Mouse (Mus musculus) CH12.LX (cell line): ENCODE results near the gene Gm20388. TPM values are rescaled to one million over a fixed set of nuclear protein-coding genes. Genes with fewer than 3 reads are reported as not detected.

Experiments used
- DNase-seq: peaks from one replicate; pipeline ENCODE4 v3.0.0-alpha.2; 2013; ENCODE audit errors: extremely low read depth
- H3K27ac ChIP-seq: 2 replicates; pipeline ENCODE4 v1.5.1; 2012; ENCODE audit warnings: low read depth, mild to moderate bottlenecking, control low read depth, moderate library complexity; ENCODE audit not compliant: insufficient read depth
- H3K27me3 ChIP-seq: replicated peaks from 2 replicates; pipeline ENCODE3; 2012; ENCODE audit warnings: inconsistent platforms
- H3K36me3 ChIP-seq, 2 experiments: replicated peaks in 1 of 2; 2 replicates each; pipeline versions ENCODE3 to v1.6.1; 2012; ENCODE audit warnings: inconsistent platforms in 1 of 2, low read length in 1 of 2, mild to moderate bottlenecking in 1 of 2, mixed read lengths in 1 of 2, moderate library complexity in 1 of 2; ENCODE audit not compliant: control insufficient read depth in 1 of 2, insufficient read depth in 1 of 2
- H3K4me1 ChIP-seq, 2 experiments: 2 replicates each; pipeline ENCODE4 v1.6.1; 2012; ENCODE audit warnings: inconsistent platforms in 1 of 2, moderate library complexity in 1 of 2; ENCODE audit not compliant: insufficient read depth in 2 of 2, control insufficient read depth in 1 of 2
- H3K4me2 ChIP-seq: 2 replicates; pipeline ENCODE4 v1.6.1; 2012; ENCODE audit warnings: low read depth, mild to moderate bottlenecking, control low read depth; ENCODE audit not compliant: poor library complexity, insufficient read depth, severe bottlenecking
- H3K4me3 ChIP-seq, 3 experiments: fragments of 150-350 bp in 1 of 3; sonication (generic) in 1 of 3; replicated peaks in 1 of 3; 2 replicates each; pipeline versions ENCODE3 to v1.5.1; 2011 to 2012; ENCODE audit warnings: low read depth in 2 of 3, low read length in 2 of 3, mild to moderate bottlenecking in 2 of 3, moderate library complexity in 2 of 3, control low read depth in 1 of 3, improper control_type of control experiment in 1 of 3, inconsistent platforms in 1 of 3, mixed read lengths in 1 of 3; ENCODE audit not compliant: poor library complexity in 1 of 3
- H3K79me2 ChIP-seq: replicated peaks from 2 replicates; pipeline ENCODE4 v1.6.1; 2012; ENCODE audit warnings: mild to moderate bottlenecking, moderate library complexity; ENCODE audit not compliant: control insufficient read depth, poor library complexity, insufficient read depth, severe bottlenecking; ENCODE audit errors: extremely low read depth
- H3K9ac ChIP-seq: 2 replicates; pipeline ENCODE4 v1.6.1; 2012; ENCODE audit warnings: low read depth, mild to moderate bottlenecking, control low read depth, moderate library complexity; ENCODE audit not compliant: insufficient read depth
- H3K9me3 ChIP-seq: replicated peaks from 2 replicates; pipeline ENCODE3; 2012; ENCODE audit warnings: low read length, inconsistent platforms, mixed read lengths
- BHLHE40 ChIP-seq: IDR thresholded peaks from 2 replicates; pipeline ENCODE4 v1.6.1; 2011; ENCODE audit warnings: mild to moderate bottlenecking, low read depth, low read length, improper control_type of control experiment
- CHD1 ChIP-seq: IDR thresholded peaks from 2 replicates; pipeline ENCODE4 v1.6.1; 2012; ENCODE audit warnings: low read depth, low read length, improper control_type of control experiment, inconsistent platforms
- E2F4 ChIP-seq: IDR thresholded peaks from 2 replicates; pipeline ENCODE4 v1.6.1; 2011; ENCODE audit warnings: low read depth, low read length, improper control_type of control experiment; ENCODE audit not compliant: insufficient replicate concordance
- ELF1 ChIP-seq: IDR thresholded peaks from 2 replicates; pipeline ENCODE4 v1.6.1; 2014; ENCODE audit warnings: low read depth, mild to moderate bottlenecking, inconsistent platforms, low read length, improper control_type of control experiment
- EP300 ChIP-seq: IDR thresholded peaks from 2 replicates; pipeline ENCODE4 v1.6.1; 2011; ENCODE audit warnings: low read length, improper control_type of control experiment
- GABPA ChIP-seq: IDR thresholded peaks from 2 replicates; pipeline ENCODE4 v1.6.1; 2012; ENCODE audit warnings: low read depth, low read length, improper control_type of control experiment, inconsistent platforms; ENCODE audit not compliant: insufficient replicate concordance
- HCFC1 ChIP-seq: IDR thresholded peaks from 2 replicates; pipeline ENCODE4 v1.6.1; 2012; ENCODE audit warnings: low read depth, mild to moderate bottlenecking, inconsistent platforms, low read length, improper control_type of control experiment
- IRF4 ChIP-seq: IDR thresholded peaks from 2 replicates; pipeline ENCODE4 v1.6.1; 2014; ENCODE audit warnings: low read depth, mild to moderate bottlenecking, inconsistent platforms, low read length, improper control_type of control experiment
- JUND ChIP-seq: conservative IDR thresholded peaks from 2 replicates; pipeline ENCODE4 v1.6.1; 2011; ENCODE audit warnings: low read depth, low read length, improper control_type of control experiment
- KAT2A ChIP-seq: IDR thresholded peaks from 2 replicates; pipeline ENCODE4 v1.6.1; 2012; ENCODE audit warnings: low read length, improper control_type of control experiment, inconsistent platforms; ENCODE audit not compliant: insufficient replicate concordance
- MAFK ChIP-seq: IDR thresholded peaks from 2 replicates; pipeline ENCODE4 v1.6.1; 2011; ENCODE audit warnings: low read length, improper control_type of control experiment; ENCODE audit not compliant: insufficient replicate concordance
- MAX ChIP-seq: IDR thresholded peaks from 2 replicates; pipeline ENCODE4 v1.6.1; 2011; ENCODE audit warnings: low read length, improper control_type of control experiment
- MAZ ChIP-seq: IDR thresholded peaks from 2 replicates; pipeline ENCODE4 v1.6.1; 2012; ENCODE audit warnings: low read depth, mild to moderate bottlenecking, inconsistent platforms, low read length, improper control_type of control experiment, moderate library complexity
- MEF2A ChIP-seq: IDR thresholded peaks from 2 replicates; pipeline ENCODE4 v1.6.1; 2014; ENCODE audit warnings: low read depth, mild to moderate bottlenecking, inconsistent platforms, low read length, improper control_type of control experiment, borderline replicate concordance
- MXI1 ChIP-seq: IDR thresholded peaks from 2 replicates; pipeline ENCODE4 v1.6.1; 2011; ENCODE audit warnings: mild to moderate bottlenecking, low read depth, low read length, improper control_type of control experiment
- MYC ChIP-seq: IDR thresholded peaks from 2 replicates; pipeline ENCODE4 v1.6.1; 2011; ENCODE audit warnings: low read depth, mild to moderate bottlenecking, improper control_type of control experiment, low read length
- NELFE ChIP-seq: IDR thresholded peaks from 2 replicates; pipeline ENCODE4 v1.6.1; 2011; ENCODE audit warnings: low read depth, low read length, improper control_type of control experiment
- NRF1 ChIP-seq: IDR thresholded peaks from 2 replicates; pipeline ENCODE4 v1.6.1; 2014; ENCODE audit warnings: low read depth, mild to moderate bottlenecking, inconsistent platforms, low read length, improper control_type of control experiment, moderate library complexity
- PAX5 ChIP-seq: IDR thresholded peaks from 2 replicates; pipeline ENCODE4 v1.6.1; 2012; ENCODE audit warnings: low read length, inconsistent platforms, mixed read lengths
- POLR2AphosphoS2 ChIP-seq: IDR thresholded peaks from 2 replicates; pipeline ENCODE4 v1.6.1; 2011; ENCODE audit warnings: low read depth, low read length, improper control_type of control experiment
- RAD21 ChIP-seq: IDR thresholded peaks from 2 replicates; pipeline ENCODE4 v1.6.1; 2011; ENCODE audit warnings: low read depth, mild to moderate bottlenecking, low read length, improper control_type of control experiment, moderate library complexity
- SIN3A ChIP-seq: IDR thresholded peaks from 2 replicates; pipeline ENCODE4 v1.6.1; 2012; ENCODE audit warnings: low read length, improper control_type of control experiment, inconsistent platforms
- TBP ChIP-seq: conservative IDR thresholded peaks from 2 replicates; pipeline ENCODE4 v1.6.1; 2011; ENCODE audit warnings: low read depth, low read length, improper control_type of control experiment
- ZC3H11A ChIP-seq: IDR thresholded peaks from 2 replicates; pipeline ENCODE4 v1.6.1; 2012; ENCODE audit warnings: low read depth, mild to moderate bottlenecking, inconsistent platforms, low read length, improper control_type of control experiment
- ZMIZ1 ChIP-seq: IDR thresholded peaks from 2 replicates; pipeline ENCODE4 v1.6.1; 2012; ENCODE audit warnings: low read depth, mild to moderate bottlenecking, inconsistent platforms, low read length, improper control_type of control experiment
- ZNF384 ChIP-seq: IDR thresholded peaks from 2 replicates; pipeline ENCODE4 v1.6.1; 2012; ENCODE audit warnings: low read depth, low read length, improper control_type of control experiment, inconsistent platforms
- dilution Hi-C: fragments of 300-500 bp; cut with MboI; formaldehyde crosslinking; loops from 2 replicates; pipeline ENCODE4 v1.14.3; 2020; ENCODE audit warnings: low sequenced_read_pairs; ENCODE audit not compliant: extremely low pct_unique_long_range_greater_than_20kb, extremely low pct_ligation_motif_present
- in situ Hi-C: fragments of 300-500 bp; cut with MboI; formaldehyde crosslinking; loops from 3 replicates; pipeline ENCODE4 v1.14.3; 2019; ENCODE audit warnings: low sequenced_read_pairs, low pct_ligation_motif_present, low pct_unique_long_range_greater_than_20kb, mixed read lengths
- polyA plus RNA-seq: library from polyadenylated mRNA; unstranded; fragments of >175 nt; gene quantifications from 2 replicates; pipeline ENCODE4 v1.2.1, GENCODE M21; 2012; ENCODE audit warnings: low read depth; ENCODE audit not compliant: insufficient read length
- total RNA-seq, 2 experiments: library from RNA; depleted of rRNA; stranded (reverse); fragments of 300-350 nt in 1 of 2; fragments of >200 nt in 1 of 2; gene quantifications; 2 replicates each; pipeline ENCODE4 v1.2.3; 2012 to 2014

Gene Gm20388
- total and polyA plus RNA-seq, 3 experiments, result 14.8 to 26.3 (median 22.2) TPM

- H3K79me2 ChIP-seq, result no peaks in the 10 kb centered on the region
- H3K9ac ChIP-seq, result no peak overlapping the region
- dilution Hi-C loops, result no loop called here
- no peak overlapping the region for H3K4me3 ChIP-seq
- DNase-seq, result no peak
- no peak overlapping the region for H3K27ac ChIP-seq
- H3K4me2 ChIP-seq, result no peak overlapping the region
- no peaks in the 10 kb centered on the region for H3K4me1 ChIP-seq
- peaks cover 100% of the 10 kb centered on the region for H3K27me3 ChIP-seq
- no peaks in the 10 kb centered on the region for H3K9me3 ChIP-seq
- in situ Hi-C loops, result no loop called here
- no peaks in the 10 kb centered on the region for H3K36me3 ChIP-seq
- TF ChIP-seq MXI1 (no peak), BHLHE40 (no peak), ZNF384 (no peak), NELFE (no peak), MAFK (no peak), PAX5 (no peak), SIN3A (no peak), GABPA (no peak), ELF1 (no peak), POLR2AphosphoS2 (no peak), MEF2A (no peak), IRF4 (no peak), CHD1 (no peak), JUND (no peak), NRF1 (no peak), HCFC1 (no peak), E2F4 (no peak), MAZ (no peak)
- TF ChIP-seq, all 38 proteins: peak for 0
Observed at GRCm38 (mm10) chr8:120163376-120163775, 252.7 kb downstream of the Gm20388 start.

DNA sequence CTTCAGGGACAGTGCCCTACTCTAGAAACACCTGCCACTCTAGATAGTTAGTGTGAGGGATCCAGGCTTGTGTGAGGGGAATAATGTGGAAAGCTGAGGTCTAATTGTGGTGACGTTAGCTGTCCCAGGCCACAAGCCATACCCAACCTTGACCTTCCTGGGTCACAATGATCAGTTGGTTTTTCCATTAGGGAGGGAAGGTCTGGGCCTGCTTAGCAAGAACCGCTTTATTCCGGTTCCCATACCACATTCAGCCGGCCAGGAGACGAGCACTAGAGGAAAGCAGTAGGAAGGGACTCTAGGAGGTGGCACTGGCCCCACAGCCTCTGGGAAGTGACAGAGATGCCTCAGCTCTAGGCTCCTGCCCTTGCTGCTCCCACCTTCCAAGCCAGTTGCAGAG, 253.4 kb downstream of the Gm20388 start:
- Histone ChIP-seq H3K79me2 (no peaks in the 10 kb centered on the region), H3K4me2 (no peak overlapping the region), H3K9ac (no peak overlapping the region), H3K27me3 (peaks cover 100% of the 10 kb centered on the region), H3K4me1 (no peaks in the 10 kb centered on the region), H3K36me3 (no peaks in the 10 kb centered on the region), H3K9me3 (no peaks in the 10 kb centered on the region), H3K27ac (no peak overlapping the region), H3K4me3 (no peak overlapping the region)
- TF ChIP-seq POLR2AphosphoS2, result no peak
- no peak for TF ChIP-seq MYC
- TF ChIP-seq ZMIZ1, result no peak
- TF ChIP-seq TBP, result no peak
- no peak for TF ChIP-seq CHD1
- no peak for TF ChIP-seq ZC3H11A
- no peak for TF ChIP-seq MAX
- no peak for TF ChIP-seq EP300
- TF ChIP-seq MAFK, result no peak
- TF ChIP-seq KAT2A, result no peak
- no peak for TF ChIP-seq PAX5
- no peak for TF ChIP-seq RAD21
- dilution Hi-C loops, result no loop called here
- in situ Hi-C loops, result no loop called here
- DNase-seq, result no peak
